Mouse (Mus musculus) heart, embryonic 14.5 days (tissue): ENCODE data around the gene Wnt16. TPM values are rescaled to one million over a fixed set of nuclear protein-coding genes. Genes with fewer than 3 reads are reported as not detected.
A peak's percentile ranks its signal among the peaks of the same experiment; 100 is the strongest.

Experiments
- ATAC-seq: fragments of 200-750 bp; cut with Nextera tagmentation; 2 replicates; pipeline ENCODE4 v1.8.0; 2017; ENCODE audit warnings: low read depth, moderate TSS enrichment; ENCODE audit not compliant: insufficient number of reproducible peaks, insufficient read depth, low FRiP score
- H3K27ac ChIP-seq, 2 experiments: fragments of 200-500 bp in 1 of 2; fragments of 300-500 bp in 1 of 2; sonication (generic) in 1 of 2; replicated peaks in 1 of 2; 2 replicates each; pipeline ENCODE4 v1.5.1; 2012 to 2014; ENCODE audit warnings: low read depth in 2 of 2, low read length in 2 of 2, control low read depth in 1 of 2, mild to moderate bottlenecking in 1 of 2, mixed read lengths in 1 of 2; ENCODE audit not compliant: control insufficient read depth in 1 of 2, insufficient read depth in 1 of 2
- H3K27me3 ChIP-seq: fragments of 300-500 bp; sonication (generic); 2 replicates; pipeline ENCODE4 v1.6.1; 2014; ENCODE audit warnings: mild to moderate bottlenecking, low read length, control low read depth; ENCODE audit not compliant: control insufficient read depth, insufficient read depth
- H3K36me3 ChIP-seq: fragments of 300-500 bp; sonication (generic); 2 replicates; pipeline ENCODE4 v1.6.1; 2014; ENCODE audit warnings: mild to moderate bottlenecking, control low read depth, low read length, mixed read lengths; ENCODE audit not compliant: control insufficient read depth, insufficient read depth
- H3K4me1 ChIP-seq, 2 experiments: fragments of 200-500 bp in 1 of 2; fragments of 300-500 bp in 1 of 2; sonication (generic) in 1 of 2; 2 replicates each; pipeline ENCODE4 v1.6.1; 2012 to 2014; ENCODE audit warnings: low read length in 2 of 2, control low read depth in 1 of 2, mixed read lengths in 1 of 2; ENCODE audit not compliant: control insufficient read depth in 2 of 2, insufficient read depth in 2 of 2
- H3K4me2 ChIP-seq: fragments of 300-500 bp; sonication (generic); 2 replicates; pipeline ENCODE4 v1.6.1; 2014; ENCODE audit warnings: mild to moderate bottlenecking, low read length
- H3K4me3 ChIP-seq, 2 experiments: fragments of 200-500 bp in 1 of 2; fragments of 300-500 bp in 1 of 2; sonication (generic) in 1 of 2; 2 replicates each; pipeline ENCODE4 v1.5.1; 2012 to 2014; ENCODE audit warnings: low read length in 2 of 2, mild to moderate bottlenecking in 2 of 2, control low read depth in 1 of 2, low read depth in 1 of 2, moderate library complexity in 1 of 2; ENCODE audit not compliant: control insufficient read depth in 1 of 2, insufficient read depth in 1 of 2
- H3K9ac ChIP-seq: fragments of 300-500 bp; sonication (generic); 2 replicates; pipeline ENCODE4 v1.6.1; 2014; ENCODE audit warnings: mild to moderate bottlenecking, low read length
- H3K9me3 ChIP-seq: fragments of 300-500 bp; sonication (generic); 2 replicates; pipeline ENCODE4 v1.6.1; 2016; ENCODE audit warnings: low read length, control low read depth; ENCODE audit not compliant: control insufficient read depth
- WGBS: fragments of 180-500 bp; shearing (Covaris S2); extraction: QIAGEN DNeasy Blood & Tissue Kit; methylation state at CpG from one replicate; pipeline ENCODE4 v1.1.7; 2014; 5-methylcytosine and 5-hydroxymethylcytosine counted together
- polyA plus RNA-seq: library from polyadenylated mRNA; unstranded; fragments of >200 nt; fragmentation: Nextera tagmentation; extraction: Ambion mirVana; gene quantifications from 2 replicates; pipeline ENCODE4 v1.2.1, GENCODE M21; 2014

The Wnt16 gene
- polyA plus RNA-seq, 1 experiment from 2014 or later = 2.4 TPM

GRCm38 (mm10) chr6:22267807-22268667 lies 20.0 kb upstream of the Wnt16 start:
- Histone ChIP-seq H3K9me3 (no peaks in the 10 kb centered on the region), H3K27me3 (no peaks in the 10 kb centered on the region), H3K4me3 (no peak overlapping the region), H3K36me3 (no peaks in the 10 kb centered on the region), H3K27ac (no peak overlapping the region), H3K4me2 (no peak overlapping the region), H3K9ac (no peak overlapping the region), H3K4me1 (peaks cover 0 to 9% of the 10 kb centered on the region in 2 experiments; a peak in 2 of 4 replicates)
- no peak for ATAC-seq
- 75% methylated on average over 5 of the region's 5 CpGs for WGBS

DNA sequence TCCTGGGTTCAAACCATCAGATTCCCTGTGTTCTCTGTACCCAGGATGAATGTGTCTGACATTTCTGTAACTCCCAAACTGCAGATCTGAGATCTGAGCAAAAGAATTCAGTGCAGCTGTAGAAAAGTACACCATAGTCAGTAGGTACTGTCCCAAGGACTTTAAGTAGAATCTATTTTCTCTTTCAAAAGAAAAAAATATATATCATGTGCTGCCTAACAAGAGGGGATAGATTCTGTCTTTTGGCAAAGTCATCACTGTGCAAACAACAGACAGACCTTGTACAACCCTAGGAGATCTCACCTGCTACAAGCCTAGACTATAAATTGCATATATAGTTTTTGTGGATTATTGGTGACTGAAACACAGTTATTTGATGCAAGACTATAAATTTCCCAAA lies 19.4 kb upstream of the Wnt16 start:
- no peaks in the 10 kb centered on the region for H3K9me3 ChIP-seq
- H3K27ac ChIP-seq = no peak overlapping the region
- H3K27me3 ChIP-seq = no peaks in the 10 kb centered on the region
- H3K36me3 ChIP-seq = no peaks in the 10 kb centered on the region
- no peak overlapping the region for H3K9ac ChIP-seq
- H3K4me2 ChIP-seq = no peak overlapping the region
- H3K4me3 ChIP-seq = no peak overlapping the region
- peaks cover 0 to 9% of the 10 kb centered on the region in 2 experiments; a peak in 2 of 4 replicates for H3K4me1 ChIP-seq
- no peak for ATAC-seq

DNA sequence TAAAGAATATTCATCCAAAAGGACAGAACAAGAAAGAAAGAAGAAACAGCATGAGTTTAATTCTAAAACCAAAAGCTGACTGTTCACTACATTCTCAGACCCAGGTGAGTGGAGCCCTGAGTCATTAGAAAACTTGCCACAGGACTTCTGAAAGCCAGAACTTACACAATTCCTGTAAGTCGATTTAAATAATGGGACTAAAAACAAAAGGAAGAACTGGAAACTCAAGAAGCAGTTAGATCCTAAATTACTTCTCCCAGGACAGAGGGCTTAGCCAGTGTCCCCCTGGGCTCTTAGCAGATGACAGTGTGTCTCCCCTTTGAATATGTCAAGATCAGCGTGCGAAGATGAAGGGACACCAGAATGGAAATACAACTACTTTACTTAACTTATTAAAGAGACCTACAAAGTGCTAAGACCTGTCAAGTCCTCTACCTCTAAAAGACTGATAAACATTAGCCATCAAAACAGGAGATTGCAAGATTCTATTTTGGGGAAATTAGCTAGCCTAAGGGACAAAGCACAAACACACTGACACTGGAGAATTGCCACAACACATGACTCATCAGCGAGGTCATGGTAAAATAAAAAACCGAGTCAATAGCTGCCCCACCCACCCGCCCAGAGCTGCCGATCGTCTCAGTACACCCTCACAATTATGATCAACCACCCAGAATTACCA lies 18.0 kb upstream of the Wnt16 start:
- Histone ChIP-seq H3K4me2 (no peak overlapping the region), H3K4me3 (no peak overlapping the region), H3K4me1 (peaks cover 0 to 9% of the 10 kb centered on the region in 2 experiments; a peak in 2 of 4 replicates), H3K27me3 (no peaks in the 10 kb centered on the region), H3K9ac (no peak overlapping the region), H3K9me3 (no peaks in the 10 kb centered on the region), H3K27ac (no peak overlapping the region), H3K36me3 (no peaks in the 10 kb centered on the region)
- 37% methylated on average over 8 of the region's 8 CpGs for WGBS
- ATAC-seq = no peak

DNA sequence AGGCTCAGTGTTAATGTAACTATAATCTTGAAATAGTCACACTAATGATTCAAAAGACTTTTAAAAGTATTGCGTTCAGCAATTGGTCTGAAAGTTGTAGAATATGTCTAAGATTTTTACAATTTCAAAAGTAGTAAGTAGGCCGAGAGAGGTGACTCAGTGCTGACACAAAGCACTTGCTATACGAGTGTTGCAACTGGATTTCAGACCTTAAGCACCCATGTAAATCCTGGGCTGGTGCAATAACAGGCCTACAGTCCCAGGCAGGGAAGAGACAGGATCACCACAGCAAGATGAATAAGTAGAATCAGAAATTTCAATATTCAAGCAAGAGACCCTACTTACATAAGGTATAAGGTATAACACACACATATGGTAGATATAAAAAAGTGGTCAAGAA lies 10.1 kb upstream of the Wnt16 start:
- Histone ChIP-seq H3K9me3 (no peaks in the 10 kb centered on the region), H3K4me1 (no peaks in the 10 kb centered on the region; a peak in 1 of 4 replicates), H3K36me3 (no peaks in the 10 kb centered on the region), H3K4me2 (no peak overlapping the region), H3K9ac (no peak overlapping the region), H3K4me3 (no peak overlapping the region), H3K27me3 (no peaks in the 10 kb centered on the region), H3K27ac (no peak overlapping the region)
- ATAC-seq = no peak
- 80% methylated on average over 3 of the region's 3 CpGs for WGBS

DNA sequence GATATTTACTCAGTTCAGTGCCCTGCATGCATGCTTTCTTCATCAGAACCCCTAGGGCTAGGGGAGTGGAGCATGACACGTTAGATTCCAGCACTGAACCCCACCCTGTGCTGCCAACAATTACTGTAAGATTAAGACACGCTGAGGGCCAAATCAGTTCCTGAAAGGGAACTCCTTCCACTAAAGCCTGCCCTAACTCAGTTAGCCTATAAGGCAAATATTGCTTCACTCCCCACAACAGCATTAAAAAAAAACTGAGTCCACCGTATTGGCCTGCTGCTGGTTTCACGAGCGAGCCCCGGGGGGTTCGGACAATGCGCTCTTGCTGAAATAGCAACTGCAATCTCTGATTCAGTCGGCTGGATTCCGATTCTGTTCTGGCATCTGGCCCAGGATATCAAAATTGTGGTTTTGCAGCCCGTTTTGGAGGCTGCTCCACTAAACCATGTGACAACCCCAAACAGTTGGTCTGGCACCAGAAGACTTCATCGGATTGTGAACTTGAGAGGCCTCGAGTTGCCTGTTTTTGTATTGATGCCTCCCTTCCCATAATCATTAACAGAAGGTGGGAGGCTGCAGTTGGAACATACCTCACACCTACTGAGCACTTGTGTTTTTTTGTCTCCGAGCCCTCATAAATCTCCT lies 7.7 kb upstream of the Wnt16 start:
- ATAC-seq = no peak
- Histone ChIP-seq H3K4me3 (no peak overlapping the region), H3K36me3 (no peaks in the 10 kb centered on the region), H3K27me3 (no peaks in the 10 kb centered on the region), H3K4me2 (no peak overlapping the region), H3K4me1 (no peaks in the 10 kb centered on the region; a peak in 1 of 4 replicates), H3K27ac (no peak overlapping the region), H3K9ac (no peak overlapping the region), H3K9me3 (no peaks in the 10 kb centered on the region)
- WGBS = 60% methylated on average over 14 of the region's 14 CpGs

DNA sequence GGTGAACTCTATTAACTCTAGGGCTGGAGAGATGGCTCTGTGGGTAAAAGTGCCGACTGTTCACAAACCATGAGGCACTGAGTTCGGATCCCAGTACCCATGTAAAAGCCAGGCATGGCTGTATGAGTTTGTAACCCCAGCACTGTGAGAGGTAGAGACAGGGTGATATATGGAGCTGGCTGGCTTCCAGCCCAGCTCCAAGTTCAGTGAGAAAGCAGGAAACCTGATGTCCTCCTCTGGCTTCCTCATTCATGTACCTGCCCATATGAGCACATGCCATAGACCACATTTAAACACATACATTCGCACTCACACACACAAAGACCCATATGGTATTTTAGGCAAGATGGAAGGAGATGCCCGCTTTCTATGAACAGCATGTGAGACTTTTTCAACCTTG lies 5.6 kb upstream of the Wnt16 start:
- no peak overlapping the region for H3K4me2 ChIP-seq
- ATAC-seq = no peak
- H3K27me3 ChIP-seq = peaks cover 12% of the 10 kb centered on the region
- H3K9ac ChIP-seq = no peak overlapping the region
- no peaks in the 10 kb centered on the region for H3K9me3 ChIP-seq
- H3K36me3 ChIP-seq = no peaks in the 10 kb centered on the region
- WGBS = 86% methylated on average over 4 of the region's 4 CpGs
- H3K4me3 ChIP-seq = no peak overlapping the region
- H3K4me1 ChIP-seq = no peaks in the 10 kb centered on the region; a peak in 1 of 4 replicates
- no peak overlapping the region for H3K27ac ChIP-seq

DNA sequence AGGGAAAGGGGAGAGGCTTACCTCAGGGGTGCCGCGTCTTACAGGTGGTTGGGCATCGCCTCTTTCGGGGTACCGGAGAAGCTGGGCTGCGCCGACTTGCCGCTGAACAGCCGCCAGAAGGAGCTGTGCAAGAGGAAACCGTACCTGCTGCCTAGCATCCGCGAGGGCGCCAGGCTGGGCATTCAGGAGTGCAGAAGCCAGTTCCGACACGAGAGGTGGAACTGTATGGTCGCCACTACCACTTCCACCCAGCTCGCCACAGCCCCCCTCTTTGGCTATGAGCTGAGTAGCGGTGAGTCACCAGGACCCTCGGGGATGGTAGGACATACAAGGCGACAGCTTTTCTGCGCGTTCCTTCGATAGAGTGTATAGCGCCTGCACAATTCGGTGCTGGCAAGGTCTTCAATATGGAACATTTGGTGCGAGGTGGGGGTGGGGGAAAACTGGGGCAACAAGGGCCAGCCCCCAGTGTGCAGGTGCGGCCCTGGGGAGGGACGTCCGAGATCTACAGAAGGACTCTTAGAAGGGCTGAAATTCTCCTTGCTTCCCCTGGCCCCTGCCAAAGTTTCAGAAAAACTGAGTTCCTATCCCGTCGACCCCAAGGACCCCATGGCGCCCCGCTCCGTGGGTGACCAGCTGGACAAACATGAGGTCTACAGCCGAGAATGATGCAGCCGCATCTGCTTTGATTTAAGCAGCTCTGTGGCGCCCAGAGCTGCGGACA lies 872 bp downstream of the Wnt16 start:
- H3K27ac ChIP-seq = no peak overlapping the region
- H3K4me3 ChIP-seq = peak overlapping the region; percentile 45 to 52
- peak overlapping the region; percentile 58 for H3K9ac ChIP-seq
- H3K9me3 ChIP-seq = no peaks in the 10 kb centered on the region
- WGBS = 2% methylated on average over 38 of the region's 38 CpGs
- no peaks in the 10 kb centered on the region for H3K36me3 ChIP-seq
- peak overlapping the region; percentile 83 for H3K4me2 ChIP-seq
- H3K4me1 ChIP-seq = peaks cover 12 to 13% of the 10 kb centered on the region in 2 experiments; a peak in 3 of 4 replicates
- H3K27me3 ChIP-seq = peaks cover 47% of the 10 kb centered on the region
- peak; percentile 54 for ATAC-seq
